Mouse (Mus musculus) adrenal gland, adult (tissue): Measurements from ENCODE around the gene Mospd2.
A peak's percentile ranks its signal among the peaks of the same experiment; 100 is the strongest.

Experiments
- DNase-seq, 2 experiments: peaks; one replicate each; pipeline ENCODE4 v3.0.0; 2022 to 2023; ENCODE audit warnings: low spot score in 1 of 2; ENCODE audit not compliant: inconsistent age in 2 of 2

Mospd2 gene

GRCm38 (mm10) chrX:164980193-164980775 is at the start of gene Mospd2, which contains the start of gene Fancb:
Gene Mospd2 (minus strand): TSS chrX:164980375.
Gene Fancb (plus strand): TSS chrX:164980592.
- DNase-seq = peak; percentile 92 to 94

GRCm38 (mm10) chrX:165004779-165005324 is 24.7 kb upstream of the Mospd2 start, which contains the start of gene Gm17604:
Gene Gm17604 (minus strand): TSS chrX:165004829.
- DNase-seq = no peak

DNA sequence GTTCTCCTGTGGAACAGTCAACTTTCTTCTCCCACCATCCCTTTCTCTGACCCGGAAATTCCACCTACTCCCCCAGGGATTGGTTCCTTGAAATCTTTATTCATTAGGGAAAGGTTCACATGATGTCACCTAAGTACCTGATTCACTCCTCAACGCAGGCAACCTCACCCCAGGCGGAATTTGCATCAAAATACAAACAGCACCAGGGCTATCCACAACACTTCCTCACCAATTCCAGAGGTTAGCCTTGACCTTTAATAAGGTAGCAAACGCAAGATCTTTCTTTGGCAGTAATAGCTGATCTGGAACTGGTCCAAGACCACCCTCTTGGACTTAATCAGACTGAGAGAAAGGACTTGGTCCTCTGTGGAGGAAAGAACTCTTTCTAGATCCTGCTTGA is 23.0 kb upstream of the Mospd2 start:
- DNase-seq = peak in 1 of 2 experiments; percentile 35

- no peak for DNase-seq
Observed at GRCm38 (mm10) chrX:164978866-164979265, 1.3 kb downstream of the Mospd2 start.

GRCm38 (mm10) chrX:164971206-164971605 is 9.0 kb downstream of the Mospd2 start:
- DNase-seq = no peak

DNA sequence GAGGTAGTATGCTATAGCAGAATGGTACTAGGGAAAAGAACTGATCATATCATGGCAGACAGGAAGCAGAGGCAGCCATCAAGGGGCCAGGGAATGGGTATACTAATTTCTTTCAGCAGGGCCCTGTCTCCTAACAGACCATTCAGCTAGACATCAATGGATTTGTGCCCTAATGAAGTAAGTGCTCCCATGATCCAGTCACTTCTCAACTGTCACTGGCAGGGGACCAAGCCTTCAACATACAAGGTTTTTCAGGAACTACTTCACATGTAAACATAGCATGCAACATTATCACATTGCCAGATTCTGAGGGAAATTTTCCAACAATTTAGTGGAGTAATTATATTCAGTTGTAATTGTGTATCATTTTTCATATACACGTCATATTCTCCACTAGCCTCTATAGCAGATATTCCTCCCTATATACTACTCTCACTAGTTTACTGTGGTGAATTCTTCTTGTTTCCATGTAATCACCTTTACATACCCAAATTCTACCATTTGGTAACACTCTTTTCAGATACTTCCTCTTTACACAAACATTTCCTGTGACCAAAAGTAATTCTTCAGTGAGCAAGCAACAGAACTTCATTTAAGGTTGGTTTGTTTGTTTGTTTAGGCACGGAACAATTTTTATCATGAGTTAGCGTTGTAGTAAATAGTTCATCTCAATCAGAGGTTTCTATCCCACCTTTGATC is 14.3 kb downstream of the Mospd2 start:
- DNase-seq = no peak

DNA sequence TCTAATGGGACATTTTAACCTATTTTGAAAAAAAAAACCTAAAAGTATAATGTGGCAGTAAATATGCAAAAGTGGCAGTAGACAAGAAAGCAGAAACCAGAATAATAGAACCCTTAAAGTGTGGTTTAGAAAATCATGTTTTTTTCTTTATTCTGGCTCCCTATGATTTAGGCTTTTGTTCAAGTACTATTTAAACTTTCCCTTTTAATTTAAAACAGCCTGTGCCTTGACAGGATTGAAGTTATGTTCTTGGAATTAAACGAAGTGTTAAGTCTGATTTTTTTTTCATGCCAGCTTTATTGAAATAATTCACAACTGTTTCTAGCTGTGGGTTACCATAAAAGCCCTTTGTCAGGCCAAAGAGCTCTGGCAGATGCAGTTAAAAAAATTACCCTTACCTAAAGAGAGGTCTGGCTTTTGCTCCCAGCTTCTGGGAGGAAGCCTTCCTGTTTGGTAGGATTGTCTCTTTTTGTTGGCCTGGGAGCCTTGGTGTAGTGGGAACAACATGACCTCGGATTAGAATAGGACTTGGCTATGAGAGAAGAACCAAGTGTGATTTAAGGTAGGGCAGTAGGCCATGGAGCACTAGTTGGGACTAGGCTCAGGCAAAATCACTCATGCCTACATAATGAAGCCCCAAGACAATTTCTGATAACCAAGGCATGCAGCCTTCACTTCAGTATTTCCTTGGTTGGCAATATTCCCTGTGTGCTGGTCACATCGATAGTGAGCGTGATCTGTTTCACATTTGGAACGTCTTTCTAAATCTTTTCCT is 27.4 kb downstream of the Mospd2 start:
- DNase-seq = no peak

DNA sequence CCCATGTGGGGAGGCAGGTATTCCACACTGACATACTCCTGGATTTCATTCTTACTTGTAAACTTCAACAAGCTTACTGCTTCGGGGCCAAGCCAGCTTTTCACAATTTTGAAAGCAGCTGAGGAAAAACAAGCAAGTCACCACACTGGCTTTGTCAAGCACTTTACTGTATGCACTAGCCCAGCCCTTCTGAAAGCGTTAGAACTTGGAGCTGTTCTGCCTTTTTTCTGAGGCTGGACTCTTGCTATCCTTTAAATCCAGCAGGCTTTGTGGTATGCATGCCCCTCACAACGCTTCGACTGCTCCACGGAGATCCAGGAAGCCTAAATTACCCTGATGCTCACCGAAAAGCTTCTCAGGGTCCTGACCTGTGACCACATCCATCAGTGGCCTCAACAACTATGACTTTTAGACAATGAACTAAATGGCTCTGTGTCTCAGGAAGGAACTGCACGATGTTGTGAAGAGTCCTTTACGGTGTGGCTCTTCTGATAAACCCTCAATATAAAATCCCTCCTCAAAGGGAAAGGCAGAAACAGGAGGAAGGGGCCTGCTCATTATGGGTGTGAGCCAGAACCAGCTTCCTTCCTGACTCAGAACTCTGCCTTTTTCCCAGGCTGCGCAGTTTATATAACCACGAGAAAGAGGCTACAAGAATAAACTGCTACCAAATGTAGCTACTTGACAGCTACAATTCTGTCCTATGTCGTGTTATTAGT is 28.2 kb downstream of the Mospd2 start:
- no peak for DNase-seq

GRCm38 (mm10) chrX:164941540-164941939 is 38.6 kb downstream of the Mospd2 start:
- no peak for DNase-seq

DNA sequence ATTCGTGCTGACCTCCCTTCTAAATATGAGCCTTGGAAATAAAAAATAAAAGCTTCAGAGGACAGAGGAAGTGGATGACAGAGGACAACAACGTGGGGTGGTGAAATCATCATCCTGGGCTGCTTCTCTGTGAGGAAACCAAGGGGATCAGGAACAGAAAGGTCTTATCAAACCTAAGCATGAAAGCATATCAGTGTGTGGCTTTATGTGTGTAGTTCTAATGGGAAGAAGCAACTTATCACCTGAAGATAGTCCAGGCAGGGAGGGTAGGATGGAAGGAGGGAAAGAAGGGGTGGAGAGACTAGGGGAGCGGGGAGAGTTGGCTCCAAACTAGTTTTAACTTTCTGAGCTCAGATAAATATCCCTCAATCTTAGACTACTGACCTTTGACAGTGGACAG is 67.2 kb downstream of the Mospd2 start:
- no peak for DNase-seq

DNA sequence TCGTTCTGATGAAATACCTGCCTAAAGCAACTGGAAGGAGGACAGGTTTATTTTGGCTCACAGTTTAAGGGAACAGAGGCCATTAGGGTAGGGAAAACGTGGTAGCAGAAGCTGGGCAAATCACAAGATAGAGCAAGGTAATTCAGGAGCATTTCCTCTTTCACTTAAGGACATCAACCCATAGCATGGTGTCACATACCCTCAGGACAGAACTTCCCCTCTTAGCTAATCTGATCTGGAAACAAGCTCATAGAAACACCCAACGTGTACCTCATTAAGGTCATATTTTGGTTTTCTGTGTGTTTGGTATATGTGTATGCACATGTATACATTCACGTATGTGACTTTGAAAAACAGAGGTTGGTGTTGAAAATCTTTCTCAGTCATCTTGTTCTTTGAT is 68.0 kb downstream of the Mospd2 start:
- DNase-seq = no peak

GRCm38 (mm10) chrX:164901847-164902246 is 78.3 kb downstream of the Mospd2 start:
- peak in 1 of 2 experiments; percentile 41 for DNase-seq

DNA sequence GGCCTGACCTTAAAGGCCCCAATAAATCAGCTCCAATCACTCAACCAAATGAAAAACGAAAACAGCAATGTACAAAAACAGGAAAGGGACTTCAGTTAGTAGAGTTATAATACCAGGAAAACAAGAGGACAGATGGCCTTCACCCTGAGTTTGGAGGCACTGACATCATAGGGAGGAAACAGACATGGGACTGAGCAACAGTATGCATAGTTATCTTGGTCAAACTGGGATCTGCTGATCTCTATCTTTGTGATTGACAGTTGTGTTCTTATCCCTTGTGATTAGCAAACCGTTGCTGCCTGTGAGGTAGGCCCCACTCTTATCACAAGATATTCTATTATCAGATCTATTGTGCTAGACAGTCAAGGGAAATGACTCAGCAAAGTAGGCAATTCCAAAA is 80.4 kb downstream of the Mospd2 start:
- DNase-seq = peak; percentile 12 to 73

GRCm38 (mm10) chrX:164886260-164886659 is 93.9 kb downstream of the Mospd2 start:
- DNase-seq = no peak
